ENCODE assay signal across 9 mouse cellular contexts in genomic region chr5:77406371-77406871, GRCm38 (mm10). TPM values are rescaled to one million over a fixed set of nuclear protein-coding genes. Genes with fewer than 3 reads are reported as not detected.
DNase-seq lines count a peak whose midpoint lies in the region; ATAC-seq lines count a peak whose summit lies in the region.
"Had no signal": no experiment of that assay in that cellular context is flagged by ENCODE, and none has a peak within 500 bp of the region (broad histone marks: within the 10 kb centered on the region; RNA-seq: fewer than 3 reads in every experiment).

No protein-coding gene starts in this region.

- ATAC-seq in heart, embryonic 15.5 days (replicated peaks; ENCODE audit: insufficient number of reproducible peaks, insufficient read depth, low FRiP score, low read depth): no peak

- H3K27me3 ChIP-seq in heart, embryonic 15.5 days: peaks cover 17% of the 10 kb centered on the region; the same call in 1 of the 2 replicates
- peaks cover 55% of the 10 kb centered on the region for H3K27me3 ChIP-seq in midbrain, embryonic 10.5 days (ENCODE audit: low read depth, poor library complexity, severe bottlenecking)

- H3K9ac ChIP-seq in heart, embryonic 15.5 days: no peak overlapping the region

- peak; percentile 48 for DNase-seq in adrenal gland, postnatal 14 days
- no peak for DNase-seq in adrenal gland, adult 8-10 months
- peak; percentile 25 for DNase-seq in Muller cell, postnatal 12 days (ENCODE audit: inconsistent ontology term)
- DNase-seq in kidney, postnatal 4 days: peak; percentile 60 to 70
- no peak for DNase-seq in thymus, adult 18-20 months
- DNase-seq in thymus, postnatal 25 days: no peak
- DNase-seq in midbrain, embryonic 10.5 days (ENCODE audit: low spot score): no peak

- H3K27ac ChIP-seq in heart, embryonic 15.5 days: peak overlapping the region; percentile 73; the same call in 1 of the 2 replicates
- no peak overlapping the region for H3K27ac ChIP-seq in midbrain, embryonic 10.5 days (replicated peaks)
- H3K27ac ChIP-seq: midbrain, embryonic 12.5 days had no signal

- no peaks in the 10 kb centered on the region for H3K36me3 ChIP-seq in heart, embryonic 15.5 days
- no peaks in the 10 kb centered on the region for H3K36me3 ChIP-seq in midbrain, embryonic 10.5 days
- H3K36me3 ChIP-seq: midbrain, embryonic 12.5 days had no signal

- peaks cover 20% of the 10 kb centered on the region for H3K4me1 ChIP-seq in heart, embryonic 15.5 days (replicated peaks)
- H3K4me1 ChIP-seq in midbrain, embryonic 10.5 days: peaks cover 11% of the 10 kb centered on the region

- H3K4me3 ChIP-seq in heart, embryonic 15.5 days: peak overlapping the region; percentile 69; the same call in 1 of the 2 replicates
- no peak overlapping the region for H3K4me3 ChIP-seq in midbrain, embryonic 10.5 days

- no peaks in the 10 kb centered on the region for H3K9me3 ChIP-seq in heart, embryonic 15.5 days (replicated peaks)
- no peaks in the 10 kb centered on the region for H3K9me3 ChIP-seq in midbrain, embryonic 10.5 days (replicated peaks)
- H3K9me3 ChIP-seq: midbrain, embryonic 12.5 days had no signal

- 43% methylated on average over 5 of the region's 5 CpGs for WGBS in heart, embryonic 15.5 days
- 59% methylated on average over 5 of the region's 5 CpGs for WGBS in midbrain, embryonic 10.5 days

- peak overlapping the region; percentile 99 for H3K4me2 ChIP-seq in heart, embryonic 15.5 days

RNA-seq across cellular contexts. Expression of gene Igfbp7, which starts 1.4 kb away (rescaled TPM):
- 819 and 844 TPM in 2 replicates for total RNA-seq in adrenal gland, postnatal 14 days (2021)
- 100 to 1,000 TPM; 532 to 639 (median 602) TPM for total RNA-seq in adrenal gland, adult 8-10 months (2022)
- 74.2 and 78.7 TPM in 2 replicates for polyA plus RNA-seq in heart, embryonic 15.5 days (2015; fragmentation: Nextera tagmentation; extraction: Ambion mirVana)
- polyA plus RNA-seq in midbrain, embryonic 10.5 days (2016; fragmentation: Nextera tagmentation; extraction: Ambion mirVana): 10.4 and 16.3 TPM in 2 replicates

Comparison
In these comparisons a context has a peak if more than half of its experiments do, and no peak if none do; other contexts are left out.
1. DNase-seq: peak in adrenal gland, postnatal 14 days (single experiment), Muller cell, postnatal 12 days (single experiment) and kidney, postnatal 4 days (2 of 2); none in adrenal gland, adult 8-10 months (single experiment), thymus, adult 18-20 months (0 of 2), thymus, postnatal 25 days (single experiment) and midbrain, embryonic 10.5 days (single experiment).